Mouse (Mus musculus): ENCODE data around the gene Stk11ip.

Stk11ip gene

GRCm38 (mm10) chr1:75541496-75541895 is 20.2 kb downstream of the Stk11ip start:
- DNase-seq (ENCODE audit: low spot score): no peak

- no peak for DNase-seq (ENCODE audit: low spot score)
Measured at GRCm38 (mm10) chr1:75544351-75544750, 23.0 kb downstream of the Stk11ip start.

GRCm38 (mm10) chr1:75545965-75546956 is 24.9 kb downstream of the Stk11ip start, which contains the start of gene Slc4a3:
TSS of gene Slc4a3 (plus strand) at chr1:75546266.
- DNase-seq (ENCODE audit: low spot score): no peak

GRCm38 (mm10) chr1:75547351-75547750 is 26.0 kb downstream of the Stk11ip start:
- DNase-seq (ENCODE audit: low spot score): no peak

- no peak for DNase-seq (ENCODE audit: low spot score)
Measured at GRCm38 (mm10) chr1:75548083-75548482, 26.8 kb downstream of the Stk11ip start.

- no peak for DNase-seq (ENCODE audit: low spot score)
Measured at GRCm38 (mm10) chr1:75548871-75549270, 27.5 kb downstream of the Stk11ip start.

- no peak for DNase-seq (ENCODE audit: low spot score)
Measured at GRCm38 (mm10) chr1:75549289-75550279, 28.3 kb downstream of the Stk11ip start.

- DNase-seq (ENCODE audit: low spot score): no peak
Measured at GRCm38 (mm10) chr1:75550586-75550985, 29.3 kb downstream of the Stk11ip start.

- DNase-seq (ENCODE audit: low spot score): no peak
Measured at GRCm38 (mm10) chr1:75555680-75556079, 34.4 kb downstream of the Stk11ip start.

GRCm38 (mm10) chr1:75556143-75556781 is 34.9 kb downstream of the Stk11ip start:
- no peak for DNase-seq (ENCODE audit: low spot score)

- no peak for DNase-seq (ENCODE audit: low spot score)
Measured at GRCm38 (mm10) chr1:75557041-75557440, 35.7 kb downstream of the Stk11ip start.

GRCm38 (mm10) chr1:75558388-75559178 is 37.3 kb downstream of the Stk11ip start:
- no peak for DNase-seq (ENCODE audit: low spot score)

- peak; percentile 38 for DNase-seq (ENCODE audit: low spot score)
Measured at GRCm38 (mm10) chr1:75559212-75559925, 38.0 kb downstream of the Stk11ip start.

- no peak for DNase-seq (ENCODE audit: low spot score)
Measured at GRCm38 (mm10) chr1:75560206-75560913, 39.0 kb downstream of the Stk11ip start.

GRCm38 (mm10) chr1:75561221-75561897 is 40.0 kb downstream of the Stk11ip start:
- DNase-seq (ENCODE audit: low spot score): no peak

- DNase-seq (ENCODE audit: low spot score): no peak
Measured at GRCm38 (mm10) chr1:75561898-75562238, 40.5 kb downstream of the Stk11ip start.

GRCm38 (mm10) chr1:75564102-75564501 is 42.8 kb downstream of the Stk11ip start:
- no peak for DNase-seq (ENCODE audit: low spot score)

- no peak for DNase-seq (ENCODE audit: low spot score)
Measured at GRCm38 (mm10) chr1:75564916-75565315, 43.6 kb downstream of the Stk11ip start.

GRCm38 (mm10) chr1:75565616-75566015 is 44.3 kb downstream of the Stk11ip start:
- no peak for DNase-seq (ENCODE audit: low spot score)
